Mouse (Mus musculus) olfactory bulb, adult 2 months (tissue): ENCODE measurements around the gene Gm45618.

Experiments
- CTCF ChIP-seq: fragments of 200-500 bp; IDR thresholded peaks from 2 replicates; pipeline ENCODE4 v1.5.1; 2012; ENCODE audit warnings: low read depth, mild to moderate bottlenecking, low read length, moderate library complexity; ENCODE audit not compliant: insufficient read depth
- POLR2A ChIP-seq: fragments of 200-500 bp; IDR thresholded peaks from 2 replicates; pipeline ENCODE4 v1.6.1; 2012; ENCODE audit warnings: mild to moderate bottlenecking, low read depth, low read length, moderate library complexity; ENCODE audit not compliant: insufficient read depth

DNA sequence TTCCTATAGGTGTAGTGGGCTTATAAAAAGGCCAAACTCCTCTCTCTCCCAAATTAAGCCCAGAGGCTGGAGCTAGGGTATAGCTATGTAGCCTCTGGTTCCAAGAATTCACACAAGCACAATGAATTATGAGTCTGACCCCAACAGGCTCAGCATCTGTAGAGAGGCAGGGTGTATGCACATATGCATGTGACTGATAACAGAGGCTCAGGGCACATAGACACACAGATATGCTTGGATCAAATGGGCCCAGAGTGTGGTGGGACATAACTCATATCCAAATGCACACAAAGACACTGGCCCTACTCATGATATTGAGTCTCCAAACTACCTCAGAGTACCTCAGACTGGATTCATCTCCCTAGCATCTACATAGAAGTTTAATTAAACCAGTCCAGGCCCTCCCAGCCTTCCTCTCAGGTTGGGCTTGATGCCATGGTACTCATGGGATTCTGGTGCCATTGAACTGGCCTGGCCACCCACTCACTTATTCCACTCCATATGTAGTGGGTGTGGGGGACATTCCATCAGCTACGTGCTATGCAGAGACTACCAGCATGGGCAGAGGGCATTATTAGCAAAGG lies 33.4 kb downstream of the Gm45618 start:
- TF ChIP-seq CTCF, result no peak
- no peak for TF ChIP-seq POLR2A
